Comparison of ENCODE assay signal across 7 mouse cellular contexts in genomic region chr4:43040114-43040572, GRCm38 (mm10). TPM values are rescaled to one million over a fixed set of nuclear protein-coding genes. Genes with fewer than 3 reads are reported as not detected.
A peak's percentile ranks its signal among the peaks of the same experiment; 100 is the strongest.
DNase-seq lines count a peak whose midpoint lies in the region; ATAC-seq lines count a peak whose summit lies in the region.

No protein-coding gene starts in this region.

- peaks cover 3% of the 10 kb centered on the region; the same call in 1 of the 2 replicates for H3K36me3 ChIP-seq in intestine, embryonic 15.5 days
- H3K36me3 ChIP-seq in midbrain, embryonic 10.5 days: peaks cover 26% of the 10 kb centered on the region

- WGBS in intestine, embryonic 15.5 days: 0% methylated on average over 25 of the region's 25 CpGs
- under 1% methylated on average over 25 of the region's 25 CpGs for WGBS in midbrain, embryonic 10.5 days

- H3K4me2 ChIP-seq in intestine, embryonic 15.5 days (replicated peaks): peak overlapping the region; percentile 83

- peak overlapping the region; percentile 67 for H3K4me3 ChIP-seq in intestine, embryonic 15.5 days (replicated peaks)
- peak overlapping the region; percentile 81 for H3K4me3 ChIP-seq in midbrain, embryonic 10.5 days

- H3K27ac ChIP-seq in intestine, embryonic 15.5 days: peak overlapping the region; percentile 72
- peak overlapping the region; percentile 91 for H3K27ac ChIP-seq in midbrain, embryonic 10.5 days (replicated peaks)

- H3K4me1 ChIP-seq in intestine, embryonic 15.5 days (replicated peaks): peaks cover 23% of the 10 kb centered on the region
- peaks cover 70% of the 10 kb centered on the region for H3K4me1 ChIP-seq in midbrain, embryonic 10.5 days

- no peaks in the 10 kb centered on the region for H3K27me3 ChIP-seq in intestine, embryonic 15.5 days (replicated peaks)
- no peaks in the 10 kb centered on the region for H3K27me3 ChIP-seq in midbrain, embryonic 10.5 days (ENCODE audit: low read depth, poor library complexity, severe bottlenecking)

- intact Hi-C loops in left cerebral cortex, postnatal 25 days (cut with DNase I): no loop called here

- H3K9me3 ChIP-seq in intestine, embryonic 15.5 days: no peaks in the 10 kb centered on the region
- H3K9me3 ChIP-seq in midbrain, embryonic 10.5 days (replicated peaks): no peaks in the 10 kb centered on the region

- peak; percentile 98 for ATAC-seq in intestine, embryonic 15.5 days

- peak overlapping the region; percentile 71 for H3K9ac ChIP-seq in intestine, embryonic 15.5 days

- DNase-seq in adrenal gland, adult 18-20 months (ENCODE audit: low spot score in 2 of 2): peak; percentile 94
- DNase-seq in embryo, embryonic 11 days: peak; percentile 97
- DNase-seq in gastrocnemius, postnatal 25 days: peak; percentile 98
- peak; percentile 92 to 98 for DNase-seq in left cerebral cortex, postnatal 25 days (ENCODE audit: low spot score in 2 of 2)
- DNase-seq in midbrain, embryonic 10.5 days (ENCODE audit: low spot score): peak; percentile 96
- peak; percentile 89 for DNase-seq in right cerebral cortex, postnatal 4 days

RNA-seq across cellular contexts. Expression of gene Fam214b, which starts 5.9 kb away (rescaled TPM):
- total RNA-seq in adrenal gland, adult 18-20 months (2021): 10 to 100 TPM; 54.7 to 58.2 TPM
- total RNA-seq in gastrocnemius, postnatal 25 days (2021): 10 to 100 TPM; 18.7 to 33.5 TPM
- 7.8 and 7.9 TPM in 2 replicates for polyA plus RNA-seq in intestine, embryonic 15.5 days (2015; fragmentation: Nextera tagmentation; extraction: Ambion mirVana)
- 10 to 100 TPM; 31.7 to 32.4 TPM for total RNA-seq in left cerebral cortex, postnatal 25 days (2021)
- 27.4 and 40.4 TPM in 2 replicates for polyA plus RNA-seq in midbrain, embryonic 10.5 days (2016; fragmentation: Nextera tagmentation; extraction: Ambion mirVana)

RNA-seq across cellular contexts. Expression of gene Stoml2, which starts 8.6 kb away (rescaled TPM):
- 100 to 1,000 TPM; 159 to 223 TPM for total RNA-seq in adrenal gland, adult 18-20 months (2021)
- total RNA-seq in gastrocnemius, postnatal 25 days (2021): 10 to 100 TPM; 88.2 to 98.5 TPM
- polyA plus RNA-seq in intestine, embryonic 15.5 days (2015; fragmentation: Nextera tagmentation; extraction: Ambion mirVana): 318 and 334 TPM in 2 replicates
- 100 to 1,000 TPM; 101 to 114 TPM for total RNA-seq in left cerebral cortex, postnatal 25 days (2021)
- 419 and 471 TPM in 2 replicates for polyA plus RNA-seq in midbrain, embryonic 10.5 days (2016; fragmentation: Nextera tagmentation; extraction: Ambion mirVana)

RNA-seq across cellular contexts. Expression of gene Pigo, which starts 14.5 kb away (rescaled TPM):
- total RNA-seq in adrenal gland, adult 18-20 months (2021): 10 to 100 TPM; 14.0 to 15.9 TPM
- total RNA-seq in gastrocnemius, postnatal 25 days (2021): 1 to 10 TPM; 6.7 to 7.5 TPM
- polyA plus RNA-seq in intestine, embryonic 15.5 days (2015; fragmentation: Nextera tagmentation; extraction: Ambion mirVana): 22.9 and 28.2 TPM in 2 replicates
- total RNA-seq in left cerebral cortex, postnatal 25 days (2021): 10 to 100 TPM; 26.2 to 30.7 TPM
- 21.8 and 27.5 TPM in 2 replicates for polyA plus RNA-seq in midbrain, embryonic 10.5 days (2016; fragmentation: Nextera tagmentation; extraction: Ambion mirVana)

RNA-seq across cellular contexts. Expression of gene Unc13b, which starts 18.6 kb away (rescaled TPM):
- 10 to 100 TPM; 12.9 to 15.8 TPM for total RNA-seq in adrenal gland, adult 18-20 months (2021)
- 1 to 10 TPM; 2.9 to 3.0 TPM for total RNA-seq in gastrocnemius, postnatal 25 days (2021)
- polyA plus RNA-seq in intestine, embryonic 15.5 days (2015; fragmentation: Nextera tagmentation; extraction: Ambion mirVana): 6.0 and 6.1 TPM in 2 replicates
- total RNA-seq in left cerebral cortex, postnatal 25 days (2021): 10 to 100 TPM; 56.7 to 60.5 TPM
- 9.9 and 14.2 TPM in 2 replicates for polyA plus RNA-seq in midbrain, embryonic 10.5 days (2016; fragmentation: Nextera tagmentation; extraction: Ambion mirVana)

RNA-seq across cellular contexts. Expression of gene Fancg, which starts 29.8 kb away (rescaled TPM):
- total RNA-seq in adrenal gland, adult 18-20 months (2021): 1 to 10 TPM; 6.6 to 7.7 TPM
- total RNA-seq in gastrocnemius, postnatal 25 days (2021): 1 to 10 TPM; 1.0 to 2.4 TPM
- polyA plus RNA-seq in intestine, embryonic 15.5 days (2015; fragmentation: Nextera tagmentation; extraction: Ambion mirVana): 15.0 and 15.2 TPM in 2 replicates
- total RNA-seq in left cerebral cortex, postnatal 25 days (2021): 10 to 100 TPM in 1 of 2 experiments, 1 to 10 TPM in 1; 9.1 to 12.1 TPM
- 25.0 and 27.2 TPM in 2 replicates for polyA plus RNA-seq in midbrain, embryonic 10.5 days (2016; fragmentation: Nextera tagmentation; extraction: Ambion mirVana)

Comparison
In these comparisons a context has a peak if more than half of its experiments do, and no peak if none do; other contexts are left out.
1. Peak in every context shown above with its lines: DNase-seq, ATAC-seq, H3K4me3 ChIP-seq and H3K27ac ChIP-seq.